Mouse (Mus musculus) erythroblast, embryonic 14.5 days (primary cell): ENCODE measurements around the gene Ppih.

ENCODE experiments used
- GATA1 ChIP-seq: IDR thresholded peaks from 2 replicates; pipeline ENCODE4 v1.6.1; 2012; ENCODE audit warnings: low read length, inconsistent platforms, mixed read lengths
- TAL1 ChIP-seq: IDR thresholded peaks from 3 replicates; pipeline ENCODE4 v1.6.1; 2012; ENCODE audit warnings: low read length, inconsistent platforms, mixed read lengths

GRCm38 (mm10) chr4:119338422-119338821 lies 18.1 kb upstream of the Ppih start:
- TF ChIP-seq GATA1 (no peak), TAL1 (no peak)
